Mouse (Mus musculus): ENCODE data around the gene 4833420G17Rik. TPM values are rescaled to one million over a fixed set of nuclear protein-coding genes. Genes with fewer than 3 reads are reported as not detected.

The 4833420G17Rik gene
- 50.4 and 53.7 TPM in 2 replicates for polyA plus RNA-seq (2015; fragmentation: Nextera tagmentation; extraction: Ambion mirVana)

GRCm38 (mm10) chr13:119462596-119463560 is at the start of gene 4833420G17Rik:
4833420G17Rik (plus strand) TSS chr13:119462768.

GRCm38 (mm10) chr13:119487880-119488580 is 25.5 kb downstream of the 4833420G17Rik start, which contains the start of the genes Tmem267 and 3110070M22Rik:
Tmem267 (plus strand) TSS chr13:119488039.
3110070M22Rik (minus strand) TSS chr13:119488383.

Other genes starting within 250 kb of the 4833420G17Rik start
- 141 and 164 TPM in 2 replicates for gene Paip1, start 34.2 kb upstream of the 4833420G17Rik start, polyA plus RNA-seq (2015; fragmentation: Nextera tagmentation; extraction: Ambion mirVana)
- 3.0 and 3.7 TPM in 2 replicates for gene Tmem267, start 25.3 kb downstream of the 4833420G17Rik start, polyA plus RNA-seq (2015; fragmentation: Nextera tagmentation; extraction: Ambion mirVana)
- gene 3110070M22Rik, start 25.6 kb downstream of the 4833420G17Rik start, polyA plus RNA-seq (2015; fragmentation: Nextera tagmentation; extraction: Ambion mirVana): 1.3 and 1.9 TPM in 2 replicates
- gene Ccl28, start 161.1 kb downstream of the 4833420G17Rik start, polyA plus RNA-seq (2015; fragmentation: Nextera tagmentation; extraction: Ambion mirVana): 0.17 and 0.39 TPM in 2 replicates
- 304 and 317 TPM in 2 replicates for gene Hmgcs1, start 227.6 kb downstream of the 4833420G17Rik start, polyA plus RNA-seq (2015; fragmentation: Nextera tagmentation; extraction: Ambion mirVana)

Data from neural tube, postnatal 0 days (tissue).